Mouse (Mus musculus) neural tube, embryonic 10.5 days (tissue): ENCODE results near the gene Gm15013.
"Not testable (repeated sequence)": the region's sequence is repeated elsewhere in the genome, so short reads cannot be mapped to it uniquely, and the experiment has no call there.

ENCODE experiments used
- DNase-seq: peaks from one replicate; pipeline ENCODE4 v3.0.0-alpha.2; 2017; ENCODE audit warnings: low spot score; ENCODE audit errors: extremely low spot score

Gm15013 gene

GRCm38 (mm10) chrX:139714381-139714780 lies at the start of gene Gm15013:
Gene Gm15013, minus strand, starts transcription at chrX:139714481.
- DNase-seq, result no peak

- DNase-seq, result no peak
These were observed 48.3 kb upstream of the Gm15013 start for GRCm38 (mm10) chrX:139762546-139762945.

GRCm38 (mm10) chrX:139758634-139759033 lies 44.4 kb upstream of the Gm15013 start:
- DNase-seq, result not testable (repeated sequence)

- DNase-seq, result peak; percentile 37
These were observed 37.6 kb upstream of the Gm15013 start for GRCm38 (mm10) chrX:139751855-139752254.

- no peak for DNase-seq
These were observed 22.8 kb upstream of the Gm15013 start for GRCm38 (mm10) chrX:139737066-139737465.

GRCm38 (mm10) chrX:139730541-139730940 lies 16.3 kb upstream of the Gm15013 start:
- no peak for DNase-seq

GRCm38 (mm10) chrX:139722350-139722749 lies 8.1 kb upstream of the Gm15013 start:
- no peak for DNase-seq

- peak; percentile 54 for DNase-seq
These were observed 29.2 kb downstream of the Gm15013 start, which contains the start of gene Tbc1d8b for GRCm38 (mm10) chrX:139684775-139685695. Gene Tbc1d8b, plus strand, starts transcription at chrX:139684996.

- DNase-seq, result peak; percentile 16
These were observed 29.9 kb downstream of the Gm15013 start for GRCm38 (mm10) chrX:139684410-139684774.

GRCm38 (mm10) chrX:139665829-139666228 lies 48.5 kb downstream of the Gm15013 start:
- no peak for DNase-seq
